Mouse (Mus musculus) regulatory T cell (primary cell): ENCODE data around the gene Mog.

Source experiments
- in situ Hi-C: fragments of 300-600 bp; cut with MboI, MseI; formaldehyde crosslinking; loops from one replicate; pipeline ENCODE4 v1.15.1; 2025; ENCODE audit warnings: high pct_unique_total_duplicates

Mog gene

DNA sequence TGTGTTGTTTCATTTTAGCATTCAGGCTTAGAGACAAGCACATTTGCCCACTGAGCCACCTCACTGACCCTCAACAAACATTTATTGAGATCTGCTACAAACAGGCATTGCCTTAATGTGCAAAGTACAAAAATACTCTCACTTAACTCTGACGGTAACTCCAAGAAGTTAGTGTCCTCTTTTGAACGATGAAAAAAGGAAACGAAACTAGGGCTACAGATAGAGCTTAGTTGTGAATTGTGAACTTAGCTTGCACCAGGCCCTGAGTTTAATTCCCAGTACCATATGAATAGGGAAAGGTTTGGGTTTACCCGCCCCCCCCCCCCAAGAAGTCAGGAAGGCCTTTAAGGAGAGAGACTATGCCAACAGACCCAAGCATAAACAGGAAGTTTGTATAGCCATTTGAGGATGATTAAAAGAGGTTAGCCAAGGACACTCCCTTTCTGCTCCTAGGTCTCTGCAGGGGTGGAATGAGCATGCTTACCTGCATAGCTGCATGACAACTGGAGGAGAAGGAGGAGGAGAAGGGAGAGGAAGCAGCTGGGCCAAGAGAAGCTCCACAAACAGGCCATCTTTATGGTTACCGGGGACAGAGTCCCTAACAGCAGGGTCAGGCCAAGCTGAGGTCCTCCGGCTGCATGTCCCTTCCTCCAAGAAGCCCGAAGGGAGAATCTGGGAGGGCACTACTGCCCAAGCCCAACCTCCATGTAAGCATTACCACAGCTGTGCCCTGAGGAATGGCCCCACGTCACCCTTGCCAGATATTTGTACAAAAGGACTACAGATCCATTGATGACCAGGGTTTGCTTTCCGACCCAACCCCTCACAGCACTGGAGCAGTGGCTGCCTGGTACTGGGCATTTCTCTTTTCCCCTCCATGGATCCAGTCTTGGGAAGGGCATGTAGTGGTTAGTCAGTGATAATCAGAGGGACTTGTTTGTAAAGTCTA, at the start of gene Mog:
Gene Mog, minus strand, starts transcription at position 771 of the 949 bp plus-strand sequence.
- in situ Hi-C loops, result no loop called here

GRCm38 (mm10) chr17:37072730-37073276, 49.6 kb upstream of the Mog start:
- in situ Hi-C loops, result no loop called here

DNA sequence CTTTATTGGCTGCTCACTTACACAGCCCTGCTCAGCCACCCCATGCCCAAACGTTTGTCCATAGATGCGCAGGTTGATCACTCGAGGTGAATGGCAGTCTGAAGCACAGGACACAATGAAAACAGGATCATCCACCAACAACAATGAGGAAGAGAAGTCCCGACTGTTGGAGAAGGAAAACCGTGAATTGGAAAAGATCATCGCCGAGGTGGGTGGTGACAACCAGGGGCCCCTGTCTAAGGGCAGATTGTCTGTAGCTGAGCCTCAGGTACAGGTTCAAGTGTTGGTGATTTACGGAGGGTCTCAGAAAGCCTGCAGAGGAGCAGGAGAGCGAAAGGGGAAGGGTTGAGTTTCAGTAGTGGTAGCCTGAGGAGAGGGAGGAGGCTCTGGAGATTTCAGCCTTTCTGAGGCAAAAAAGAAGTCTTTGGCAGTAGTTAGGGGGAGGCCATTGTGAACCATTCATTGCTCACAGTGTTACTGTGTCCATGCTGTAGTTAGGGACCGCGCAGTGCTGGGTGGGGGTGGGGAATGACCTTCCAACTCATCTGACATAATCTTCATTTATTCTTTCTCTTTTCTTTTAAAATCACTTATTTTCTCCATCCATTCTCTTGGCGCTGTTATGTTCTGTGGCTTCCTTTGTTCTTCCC, 49.0 kb upstream of the Mog start:
- in situ Hi-C loops, result no loop called here

DNA sequence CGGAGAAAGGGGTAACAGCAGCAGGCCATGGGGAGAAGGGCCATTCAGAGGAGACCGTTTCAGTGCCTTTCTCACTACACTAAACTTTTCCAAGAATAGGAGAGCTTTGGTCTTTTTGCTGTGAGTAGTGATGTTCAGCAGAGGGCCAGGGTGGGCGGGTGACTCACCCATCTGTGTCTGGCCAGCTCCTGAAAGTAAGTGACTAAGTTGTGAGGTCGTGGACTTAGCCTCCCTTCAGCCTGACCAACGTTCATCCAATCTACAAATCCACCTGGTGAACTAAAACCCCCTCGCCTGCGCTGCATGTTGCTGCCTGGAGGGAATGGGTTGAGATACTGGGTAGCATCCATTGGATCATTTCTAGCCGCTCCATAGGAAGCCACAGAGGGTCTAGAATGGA, 46.9 kb upstream of the Mog start:
- in situ Hi-C loops, result no loop called here

DNA sequence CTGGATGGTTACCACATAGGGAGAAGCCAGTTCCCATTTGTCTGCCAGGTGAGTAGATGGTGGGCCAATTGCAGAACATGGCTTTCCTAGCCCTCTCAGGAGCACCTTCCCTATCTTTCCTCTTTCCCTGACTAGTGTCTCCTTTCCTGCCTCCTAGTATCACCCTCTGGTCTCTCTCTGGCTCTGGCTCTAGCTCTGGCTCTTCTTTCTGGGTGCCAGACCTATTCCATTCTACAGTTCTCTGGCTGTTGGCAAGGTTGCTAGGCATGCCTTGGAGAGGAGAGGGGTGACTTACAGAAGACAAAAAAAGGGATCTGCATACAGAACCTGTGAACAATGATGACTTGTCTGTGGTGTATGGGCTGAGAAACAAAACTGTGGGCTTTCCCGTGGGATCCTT, 44.7 kb upstream of the Mog start:
- in situ Hi-C loops, result no loop called here

DNA sequence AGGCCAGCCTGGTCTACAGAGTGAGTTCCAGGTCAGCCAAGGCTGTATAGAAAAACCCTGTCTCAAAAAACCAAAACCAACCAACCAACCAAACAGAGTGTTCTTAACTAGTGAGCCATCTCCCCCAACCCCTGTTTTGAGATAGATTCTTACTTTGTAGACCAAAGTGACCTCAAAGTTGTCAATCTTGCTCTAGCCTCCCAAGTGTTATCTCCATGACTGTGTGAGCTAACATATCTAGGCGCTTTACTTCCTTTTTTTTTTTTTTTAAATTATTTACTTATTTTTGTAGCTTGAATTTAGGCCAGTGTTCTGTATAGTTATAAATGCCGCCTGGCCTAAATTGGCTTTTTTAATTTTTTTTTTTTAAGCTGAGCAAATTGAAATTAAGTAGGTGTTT, 42.8 kb upstream of the Mog start:
- in situ Hi-C loops, result no loop called here

- in situ Hi-C loops, result no loop called here
Observed at GRCm38 (mm10) chr17:37063686-37064495, 40.7 kb upstream of the Mog start.

DNA sequence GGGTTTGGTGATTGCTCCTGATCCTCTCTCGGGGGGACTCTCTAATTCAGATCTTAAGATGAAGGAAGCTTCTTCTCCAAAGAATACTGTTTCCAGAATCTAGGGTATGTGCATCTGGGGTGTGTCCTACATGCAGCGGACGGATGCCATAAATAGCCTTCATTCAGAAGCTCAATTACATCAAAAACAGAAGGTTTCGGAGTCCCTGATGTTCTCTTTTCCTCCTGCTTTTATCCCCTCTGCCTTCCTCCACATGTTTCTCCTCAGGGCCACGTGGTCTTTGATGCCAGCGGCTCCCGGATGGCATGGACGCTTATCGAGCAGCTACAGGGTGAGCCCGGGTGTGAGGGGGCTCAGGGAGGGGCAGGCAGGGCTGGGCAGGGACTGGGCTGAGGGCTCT, 39.9 kb upstream of the Mog start:
- in situ Hi-C loops, result no loop called here

GRCm38 (mm10) chr17:37062101-37062641, 39.0 kb upstream of the Mog start:
- in situ Hi-C loops, result no loop called here

DNA sequence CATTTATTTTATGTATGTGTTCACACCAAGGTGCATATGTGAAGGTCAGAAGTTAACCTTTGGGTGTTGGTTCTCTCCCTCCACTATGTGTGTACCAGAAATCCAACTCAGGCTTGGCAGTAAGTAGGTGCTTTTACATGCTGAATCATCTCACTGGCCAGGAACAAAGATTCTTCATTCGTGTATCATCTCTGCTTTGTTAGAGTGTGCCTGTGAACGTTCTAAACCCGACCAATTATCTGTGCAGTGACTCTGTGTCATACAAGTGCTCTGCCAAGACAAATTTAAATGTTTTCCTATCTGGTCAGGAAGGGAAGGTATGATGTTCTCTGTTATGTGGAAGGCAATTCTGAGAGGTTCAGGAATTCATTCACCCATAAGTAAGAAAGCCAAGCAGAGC, 38.2 kb upstream of the Mog start:
- in situ Hi-C loops, result no loop called here

- in situ Hi-C loops, result no loop called here
Observed at GRCm38 (mm10) chr17:37056957-37057356, 33.8 kb upstream of the Mog start.

DNA sequence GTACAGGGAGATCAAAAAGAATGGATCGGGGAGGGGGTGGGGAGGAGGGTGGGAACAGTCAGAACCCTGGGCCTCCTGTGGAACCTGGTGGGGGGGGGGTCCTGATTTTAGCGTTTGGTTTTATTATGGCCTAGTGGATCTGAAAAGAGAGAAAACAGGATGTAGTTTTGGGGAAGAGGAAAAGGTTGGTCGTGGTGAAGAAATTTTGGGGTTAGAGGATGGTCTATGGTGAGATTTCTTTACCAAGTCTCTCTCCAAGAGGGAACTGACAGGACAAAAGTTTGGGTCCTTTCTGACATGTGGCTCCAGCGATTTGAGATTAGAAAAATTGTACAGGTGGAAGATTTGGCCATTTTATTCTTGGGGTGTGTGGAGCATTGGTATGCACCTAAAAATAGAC, 28.5 kb upstream of the Mog start:
- in situ Hi-C loops, result no loop called here

GRCm38 (mm10) chr17:37050876-37051275, 27.7 kb upstream of the Mog start:
- in situ Hi-C loops, result no loop called here

DNA sequence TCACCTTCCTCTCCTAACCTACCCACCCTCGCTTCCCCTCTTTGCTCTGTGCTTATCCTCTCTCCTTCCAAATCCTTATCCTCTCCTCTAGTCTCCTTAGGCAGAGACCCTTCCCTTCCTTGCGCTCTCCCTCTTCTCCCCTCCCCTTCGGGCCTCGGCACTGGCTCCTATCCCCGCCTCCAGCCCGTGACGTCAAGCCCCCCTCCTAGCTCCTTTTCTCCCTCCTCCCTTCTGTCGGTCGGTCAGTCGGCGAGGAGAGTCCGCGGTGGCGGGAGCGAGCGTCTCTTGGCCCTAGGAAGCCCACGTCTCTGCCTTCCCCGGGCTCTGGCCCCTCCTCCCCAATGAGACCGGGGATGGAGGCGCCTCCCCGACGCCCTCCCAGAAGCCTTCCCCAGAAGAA, 27.2 kb upstream of the Mog start:
- in situ Hi-C loops, result no loop called here

DNA sequence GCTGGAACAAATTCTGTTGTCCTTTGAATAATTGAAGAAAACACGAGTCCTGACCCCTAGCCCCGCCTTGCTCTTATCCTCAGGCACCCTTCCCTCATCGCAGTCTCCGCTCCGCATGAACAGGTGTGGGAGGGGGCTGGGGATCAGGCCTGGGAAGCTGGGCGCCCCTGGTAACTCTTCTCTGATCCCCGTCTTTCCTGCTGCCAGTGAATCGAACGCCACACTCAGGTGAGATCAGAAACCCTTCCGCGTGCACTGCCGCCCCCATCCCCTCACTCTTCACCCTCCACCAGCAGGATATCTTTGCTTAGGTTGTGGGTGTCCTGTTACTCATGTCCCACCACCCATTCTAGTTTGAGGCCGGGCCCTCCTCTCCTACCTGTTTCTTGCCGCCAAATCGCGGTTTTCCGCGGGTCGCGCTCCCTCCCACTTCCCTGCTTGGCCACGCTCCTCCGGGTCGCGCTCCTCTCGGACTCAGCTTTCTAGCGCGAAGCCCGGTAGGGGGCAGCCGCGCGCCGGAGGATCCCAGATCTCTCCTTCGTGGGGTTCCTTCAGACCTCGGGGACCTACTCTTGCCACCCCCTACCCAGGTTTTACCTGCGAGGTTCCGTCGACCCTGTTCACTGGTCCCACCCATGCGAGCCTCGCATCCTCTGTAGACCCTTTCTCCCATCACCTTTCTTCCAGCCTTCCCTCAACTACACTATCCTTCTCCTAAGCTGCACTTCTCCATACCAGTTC, 26.5 kb upstream of the Mog start:
- in situ Hi-C loops, result no loop called here

DNA sequence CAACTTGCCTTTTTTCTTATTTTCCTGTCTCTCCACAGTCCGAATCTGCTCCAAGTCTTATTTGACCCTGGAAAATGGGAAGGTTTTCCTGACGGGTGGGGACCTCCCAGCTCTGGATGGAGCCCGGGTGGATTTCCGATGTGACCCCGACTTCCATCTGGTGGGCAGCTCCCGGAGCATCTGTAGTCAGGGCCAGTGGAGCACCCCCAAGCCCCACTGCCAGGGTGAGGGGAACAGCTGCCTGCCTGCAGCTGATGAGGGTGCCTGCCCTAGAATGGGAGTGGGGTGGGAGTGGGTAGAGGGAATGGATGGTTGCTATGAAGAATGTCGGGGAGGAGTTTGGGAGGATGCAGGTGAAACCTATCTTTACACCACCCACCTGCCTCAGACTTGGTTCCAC, 25.2 kb upstream of the Mog start:
- in situ Hi-C loops, result no loop called here

GRCm38 (mm10) chr17:37047981-37048380, 24.8 kb upstream of the Mog start:
- in situ Hi-C loops, result no loop called here

DNA sequence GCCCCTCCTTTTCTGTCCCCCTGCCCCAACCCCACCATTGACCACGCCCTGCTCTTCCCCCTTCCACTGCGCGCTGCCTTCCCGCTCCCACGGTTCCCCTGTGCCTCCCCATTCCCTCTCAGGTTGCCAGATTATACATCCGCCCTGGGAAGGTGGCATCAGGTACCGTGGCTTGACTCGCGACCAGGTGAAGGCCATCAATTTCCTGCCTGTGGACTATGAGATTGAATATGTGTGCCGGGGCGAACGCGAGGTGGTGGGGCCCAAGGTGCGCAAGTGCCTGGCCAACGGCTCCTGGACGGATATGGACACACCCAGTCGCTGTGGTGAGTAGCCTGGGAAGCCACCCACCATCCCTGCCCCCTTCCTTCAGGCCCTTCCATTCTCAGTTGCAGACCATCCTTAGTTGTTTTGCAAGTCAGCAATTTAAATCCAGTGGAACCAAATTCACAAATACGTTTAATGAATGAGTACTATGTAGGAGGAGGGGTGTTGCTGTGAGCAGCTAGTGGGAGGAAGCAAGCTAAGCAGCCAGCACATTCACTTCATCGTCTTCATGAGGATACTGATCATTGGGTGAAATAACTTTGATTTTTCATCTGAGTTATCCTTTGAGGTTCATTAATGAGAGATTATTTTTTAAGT, 24.3 kb upstream of the Mog start:
- in situ Hi-C loops, result no loop called here

DNA sequence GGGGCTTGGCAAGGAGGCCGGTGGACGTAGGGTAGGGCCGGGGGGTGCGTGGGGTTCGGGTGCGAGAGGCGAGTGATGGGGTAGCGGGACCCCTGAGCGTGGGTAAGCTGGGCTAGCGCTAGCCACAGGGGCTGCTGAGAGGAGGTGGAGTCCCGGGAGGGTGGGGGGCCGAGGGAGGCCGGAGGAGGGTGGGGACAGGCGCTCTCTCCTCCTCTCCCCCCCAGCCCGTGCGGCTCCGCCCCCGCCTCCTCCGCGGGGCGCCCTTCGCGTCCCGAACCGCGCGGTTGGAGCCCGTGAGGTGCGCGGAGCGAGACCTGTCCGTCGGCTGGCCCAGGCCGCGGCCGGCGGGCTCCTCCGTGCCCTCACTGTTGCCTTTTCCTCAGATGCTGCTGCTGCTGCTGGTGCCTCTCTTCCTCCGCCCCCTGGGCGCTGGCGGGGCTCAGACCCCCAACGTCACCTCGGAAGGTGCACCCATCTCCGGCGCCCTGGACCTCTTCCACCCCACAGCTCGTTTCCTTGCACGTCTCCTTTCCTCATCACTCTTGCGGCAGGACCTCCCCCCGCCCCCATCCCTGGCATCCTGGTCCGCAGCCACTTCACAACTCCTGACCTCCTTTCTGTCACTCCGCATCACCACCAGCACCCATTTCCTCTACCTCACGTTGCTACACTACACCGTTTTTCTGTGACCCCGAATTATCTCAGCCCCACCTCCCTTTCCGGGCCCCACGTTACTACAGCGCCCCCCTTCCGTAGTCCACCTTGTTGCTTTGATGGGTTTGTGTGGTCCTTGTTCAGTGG, 23.3 kb upstream of the Mog start:
- in situ Hi-C loops, result no loop called here
